Mouse (Mus musculus) forebrain, embryonic 13.5 days (tissue): ENCODE measurements at regions not wholly inside any gene's neighbourhood (a gene's known extent, or its start where the extent isn't known, plus 50 kb on each side); places are given as distances from the start of the nearest gene placed in this dataset.
"Not testable (repeated sequence)": the region's sequence is repeated elsewhere in the genome, so short reads cannot be mapped to it uniquely, and the experiment has no call there.

ENCODE experiments used
- ATAC-seq: fragments of 200-750 bp; cut with Nextera tagmentation; 2 replicates; pipeline ENCODE4 v1.8.0; 2017
- H3K27ac ChIP-seq: fragments of 300-500 bp; sonication (generic); 2 replicates; pipeline ENCODE4 v1.5.1; 2015; ENCODE audit warnings: inconsistent platforms, mild to moderate bottlenecking, moderate library complexity
- H3K27me3 ChIP-seq: fragments of 300-500 bp; sonication (generic); 2 replicates; pipeline ENCODE4 v1.6.1; 2015; ENCODE audit warnings: mild to moderate bottlenecking, inconsistent platforms
- H3K36me3 ChIP-seq: fragments of 300-500 bp; sonication (generic); 2 replicates; pipeline ENCODE4 v1.6.1; 2015; ENCODE audit warnings: mild to moderate bottlenecking, inconsistent platforms; ENCODE audit not compliant: poor library complexity, severe bottlenecking
- H3K4me1 ChIP-seq: fragments of 300-500 bp; sonication (generic); 2 replicates; pipeline ENCODE4 v1.6.1; 2015; ENCODE audit warnings: inconsistent platforms
- H3K4me2 ChIP-seq: fragments of 300-500 bp; sonication (generic); 2 replicates; pipeline ENCODE4 v1.6.1; 2015; ENCODE audit warnings: inconsistent platforms, mild to moderate bottlenecking, moderate library complexity
- H3K4me3 ChIP-seq: fragments of 300-500 bp; sonication (generic); 2 replicates; pipeline ENCODE4 v1.5.1; 2015; ENCODE audit warnings: mild to moderate bottlenecking, inconsistent platforms
- H3K9ac ChIP-seq: fragments of 300-500 bp; sonication (generic); 2 replicates; pipeline ENCODE4 v1.6.1; 2015; ENCODE audit warnings: mild to moderate bottlenecking, inconsistent platforms
- H3K9me3 ChIP-seq: fragments of 300-500 bp; sonication (generic); replicated peaks from 2 replicates; pipeline ENCODE4 v1.6.1; 2016; ENCODE audit warnings: inconsistent platforms
- WGBS: fragments of 180-500 bp; shearing (Covaris S2); methylation state at CpG from one replicate; pipeline ENCODE4 v1.1.7; 2015; 5-methylcytosine and 5-hydroxymethylcytosine counted together

DNA sequence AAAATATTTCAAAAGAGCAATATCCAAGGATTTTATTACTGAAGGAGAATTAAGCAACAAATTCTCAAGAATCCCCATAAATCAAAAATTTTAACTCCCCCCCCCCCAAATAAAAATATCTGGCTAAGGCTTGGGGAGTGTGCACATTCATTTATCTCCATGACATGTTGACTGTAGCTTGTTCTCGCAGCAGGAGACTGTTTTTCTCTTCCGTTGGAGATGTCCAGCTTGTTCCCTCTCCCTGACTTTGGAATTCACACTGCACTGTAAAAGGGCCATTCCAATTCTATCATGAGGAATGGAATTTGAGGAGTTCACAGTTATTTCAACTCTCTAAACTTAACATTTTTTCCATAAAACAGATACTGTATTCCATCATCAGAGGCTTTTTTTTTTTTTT is 204.1 kb downstream of the Fgf9 start:
- H3K4me3 ChIP-seq, H3K4me1 ChIP-seq, H3K9ac ChIP-seq, H3K36me3 ChIP-seq, H3K27ac ChIP-seq, H3K9me3 ChIP-seq, ATAC-seq, H3K27me3 ChIP-seq, H3K4me2 ChIP-seq: not testable (repeated sequence)
- 86% methylated on average over 2 of the region's 2 CpGs for WGBS

DNA sequence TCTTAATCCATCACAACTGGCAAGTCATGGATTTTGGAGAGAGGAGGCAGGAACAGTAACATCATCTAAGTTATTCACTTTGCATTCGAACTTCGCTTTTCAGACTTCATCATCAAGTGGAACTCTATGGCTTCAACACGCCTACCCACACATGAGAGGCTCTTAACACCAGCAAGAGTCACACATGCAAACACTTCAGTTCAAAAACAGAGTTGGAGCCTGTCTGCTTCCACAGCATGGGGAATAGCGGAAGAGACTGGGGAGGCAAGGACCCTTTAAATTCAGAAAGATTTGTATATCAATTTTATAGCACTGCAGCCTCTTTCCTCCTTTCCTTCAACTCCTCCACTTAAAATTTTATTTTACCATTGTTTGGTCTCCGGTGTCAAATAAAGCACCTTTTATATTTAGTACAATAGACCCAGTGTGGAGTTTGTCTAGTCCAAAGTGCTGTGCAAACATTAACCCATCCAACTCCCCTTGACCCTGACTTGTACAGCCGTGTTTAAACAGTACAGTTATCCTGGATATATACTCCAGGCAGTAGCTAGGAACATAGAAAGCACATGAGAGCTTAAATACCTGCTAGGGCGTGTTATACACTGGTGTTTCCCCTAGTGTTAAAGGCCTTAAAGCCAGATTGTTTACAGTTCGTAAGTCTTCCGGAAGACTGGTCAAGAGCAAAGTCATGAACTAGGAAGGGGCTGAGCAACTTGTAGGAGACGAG is 203.5 kb downstream of the Fgf9 start:
- no peak for ATAC-seq
- Histone ChIP-seq H3K9me3 (no peaks in the 10 kb centered on the region), H3K4me1 (no peaks in the 10 kb centered on the region), H3K27ac (no peak overlapping the region), H3K9ac (no peak overlapping the region), H3K27me3 (no peaks in the 10 kb centered on the region), H3K4me3 (no peak overlapping the region), H3K36me3 (no peaks in the 10 kb centered on the region), H3K4me2 (no peak overlapping the region)
- WGBS = 80% methylated on average over 10 of the region's 10 CpGs

DNA sequence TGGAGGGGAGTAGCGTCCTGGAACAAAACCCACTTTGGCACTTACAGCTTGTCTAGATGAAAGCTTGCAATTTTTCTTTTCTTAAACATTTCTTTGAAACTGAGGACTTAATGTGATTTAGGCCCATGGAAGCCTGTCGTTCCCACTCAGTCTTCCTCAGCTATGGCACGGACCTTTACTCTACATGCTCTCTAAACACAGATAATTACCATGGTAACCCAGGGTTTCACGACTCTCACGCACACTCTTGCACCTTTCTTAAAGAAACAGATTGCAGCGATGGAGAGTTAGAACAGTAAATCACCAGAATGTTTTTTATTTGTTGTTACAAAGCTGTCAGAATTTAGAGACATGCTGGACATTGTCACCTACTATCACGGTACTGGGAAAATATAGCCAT is 195.0 kb downstream of the Fgf9 start:
- H3K9me3 ChIP-seq = no peaks in the 10 kb centered on the region
- no peaks in the 10 kb centered on the region for H3K4me1 ChIP-seq
- ATAC-seq = no peak
- H3K4me3 ChIP-seq = no peak overlapping the region
- no peak overlapping the region for H3K9ac ChIP-seq
- no peaks in the 10 kb centered on the region for H3K27me3 ChIP-seq
- H3K36me3 ChIP-seq = no peaks in the 10 kb centered on the region
- H3K27ac ChIP-seq = no peak overlapping the region
- no peak overlapping the region for H3K4me2 ChIP-seq
- WGBS = 70% methylated on average over 7 of the region's 7 CpGs

DNA sequence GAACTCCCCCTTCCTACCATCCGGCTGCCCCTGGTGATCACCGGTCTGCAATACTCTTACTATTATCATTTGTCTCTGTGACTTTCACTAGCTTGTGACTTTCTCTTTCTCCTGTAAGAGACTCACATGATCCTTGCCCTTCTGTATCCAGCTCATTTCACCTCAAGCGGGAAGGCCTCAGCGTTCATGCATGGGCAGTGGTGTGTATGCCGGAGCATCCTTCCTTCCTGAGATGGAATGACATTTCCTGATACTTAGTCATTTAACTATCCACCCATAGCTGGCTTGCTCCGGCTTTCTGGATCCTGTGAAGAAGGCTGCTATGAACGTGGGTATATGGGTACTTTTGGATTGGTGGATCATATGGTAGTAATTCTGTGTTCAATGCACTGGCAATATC is 194.1 kb downstream of the Fgf9 start:
- no peaks in the 10 kb centered on the region for H3K4me1 ChIP-seq
- H3K9ac ChIP-seq = no peak overlapping the region
- no peak for ATAC-seq
- H3K9me3 ChIP-seq = no peaks in the 10 kb centered on the region
- H3K36me3 ChIP-seq = no peaks in the 10 kb centered on the region
- no peaks in the 10 kb centered on the region for H3K27me3 ChIP-seq
- no peak overlapping the region for H3K4me2 ChIP-seq
- 86% methylated on average over 7 of the region's 7 CpGs for WGBS
- H3K4me3 ChIP-seq = no peak overlapping the region
- H3K27ac ChIP-seq = no peak overlapping the region

DNA sequence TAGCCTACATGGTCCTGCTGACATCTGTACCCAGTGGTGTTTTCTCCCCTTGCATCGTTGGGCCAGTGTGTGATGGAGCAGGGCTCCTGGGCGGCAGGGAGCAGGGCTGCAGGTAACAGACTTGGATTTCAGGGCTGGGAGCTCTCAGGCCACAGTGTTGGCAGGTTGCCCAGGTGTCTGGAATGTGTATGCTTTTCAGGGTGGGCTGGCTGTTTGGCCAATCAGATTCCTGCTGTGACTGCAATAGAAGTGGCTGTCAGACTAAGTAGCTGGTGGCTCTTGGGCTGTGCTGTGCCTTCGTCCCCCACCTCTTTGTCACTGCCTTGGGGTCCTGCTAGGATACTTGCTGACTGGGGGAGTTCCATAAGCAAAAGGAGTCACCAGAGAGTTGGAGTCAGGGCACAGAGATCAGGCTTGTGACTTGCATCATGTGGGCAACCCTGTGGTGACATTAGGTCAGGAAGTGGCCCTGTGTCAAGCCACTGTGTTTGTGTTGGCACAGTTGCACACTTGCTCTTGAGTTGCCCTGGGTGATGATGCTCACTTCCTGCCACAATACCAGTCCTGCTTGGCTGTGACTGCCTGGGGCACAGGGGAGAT is 183.1 kb downstream of the Fgf9 start:
- H3K4me3 ChIP-seq = no peak overlapping the region
- peaks cover 7% of the 10 kb centered on the region; the same call in 1 of the 2 replicates for H3K4me1 ChIP-seq
- no peaks in the 10 kb centered on the region for H3K36me3 ChIP-seq
- H3K9ac ChIP-seq = no peak overlapping the region
- H3K4me2 ChIP-seq = no peak overlapping the region
- H3K27ac ChIP-seq = no peak overlapping the region
- no peaks in the 10 kb centered on the region for H3K27me3 ChIP-seq
- no peaks in the 10 kb centered on the region for H3K9me3 ChIP-seq
- whole genome bisulfite sequencing = 51% methylated on average over 3 of the region's 3 CpGs
- peak; percentile 6; the same call in 1 of the 2 replicates for ATAC-seq

DNA sequence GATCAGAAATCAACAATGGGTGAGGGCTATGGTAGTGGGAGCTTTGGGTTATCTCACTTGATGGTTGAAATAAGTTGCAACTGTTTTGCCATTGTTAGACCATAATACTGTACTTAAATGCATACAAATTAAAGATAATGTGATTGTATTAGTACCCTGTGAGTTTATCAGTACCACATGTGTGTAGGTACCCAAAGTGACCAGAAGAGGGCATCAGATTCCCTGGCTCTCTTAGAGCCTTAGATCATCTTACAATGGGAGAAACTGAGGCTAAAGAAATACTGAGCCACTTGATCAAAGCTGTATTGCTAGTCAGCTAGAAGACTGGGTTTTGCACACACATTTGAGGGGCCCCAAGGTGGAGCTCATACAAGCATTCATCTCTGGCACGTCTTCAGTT is 155.5 kb downstream of the Fgf9 start:
- Histone ChIP-seq H3K9ac (no peak overlapping the region), H3K4me3 (no peak overlapping the region), H3K36me3 (no peaks in the 10 kb centered on the region), H3K27ac (no peak overlapping the region), H3K9me3 (no peaks in the 10 kb centered on the region), H3K4me2 (no peak overlapping the region), H3K4me1 (no peaks in the 10 kb centered on the region), H3K27me3 (no peaks in the 10 kb centered on the region)
- WGBS = 84% methylated on average over 1 of the region's 1 CpGs
- no peak for ATAC-seq

- H3K4me1 ChIP-seq = no peaks in the 10 kb centered on the region
- 82% methylated on average over 3 of the region's 3 CpGs for WGBS
Observed at GRCm38 (mm10) chr14:58224419-58224818, 154.1 kb downstream of the Fgf9 start.

DNA sequence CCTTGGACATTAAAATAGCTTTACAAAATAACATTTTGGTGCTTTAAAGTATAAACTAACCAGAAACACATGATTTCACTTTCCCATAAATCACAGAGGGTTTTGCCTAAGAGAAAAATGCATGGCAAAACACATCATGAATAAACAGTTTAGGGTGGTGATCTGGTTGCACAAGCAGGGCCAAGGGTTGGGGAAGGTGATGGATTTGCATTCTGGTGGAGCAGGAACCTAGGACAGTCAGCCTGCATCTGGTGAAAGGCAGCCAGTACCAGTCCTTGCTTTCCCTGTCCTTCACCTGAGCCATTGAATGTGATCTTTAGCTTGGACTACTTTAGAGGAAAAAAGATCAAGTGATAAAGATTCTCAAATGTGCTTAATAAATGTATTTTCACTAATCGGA is 138.1 kb downstream of the Fgf9 start:
- no peaks in the 10 kb centered on the region for H3K4me1 ChIP-seq
- no peak for ATAC-seq
- H3K27me3 ChIP-seq = no peaks in the 10 kb centered on the region; the same call in 1 of the 2 replicates
- H3K4me3 ChIP-seq = no peak overlapping the region
- H3K36me3 ChIP-seq = no peaks in the 10 kb centered on the region
- no peak overlapping the region for H3K27ac ChIP-seq
- 96% methylated on average over 1 of the region's 1 CpGs for WGBS
- no peak overlapping the region for H3K4me2 ChIP-seq
- 0 out of 2 replicates have a peak, but pooled peaks cover 4% of the 10 kb centered on the region for H3K9me3 ChIP-seq
- H3K9ac ChIP-seq = no peak overlapping the region

More at GRCm38 (mm10) chr14:58224419-58224818, 154.1 kb downstream of the Fgf9 start:
- H3K9me3 ChIP-seq = no peaks in the 10 kb centered on the region
- no peaks in the 10 kb centered on the region for H3K27me3 ChIP-seq
- no peak for ATAC-seq
- no peak overlapping the region for H3K4me3 ChIP-seq
- H3K27ac ChIP-seq = no peak overlapping the region
- no peaks in the 10 kb centered on the region for H3K36me3 ChIP-seq
- no peak overlapping the region for H3K9ac ChIP-seq
- H3K4me2 ChIP-seq = no peak overlapping the region

GRCm38 (mm10) chr14:58202607-58203295 is 132.4 kb downstream of the Fgf9 start:
- H3K9me3 ChIP-seq = no peaks in the 10 kb centered on the region
- H3K27me3 ChIP-seq = no peaks in the 10 kb centered on the region; the same call in 1 of the 2 replicates
- no peak overlapping the region for H3K4me3 ChIP-seq
- 38% methylated on average over 6 of the region's 6 CpGs for WGBS
- H3K9ac ChIP-seq = no peak overlapping the region
- no peaks in the 10 kb centered on the region for H3K36me3 ChIP-seq
- no peak overlapping the region for H3K4me2 ChIP-seq
- H3K27ac ChIP-seq = no peak overlapping the region
- ATAC-seq = no peak
- no peaks in the 10 kb centered on the region for H3K4me1 ChIP-seq

- no peaks in the 10 kb centered on the region for H3K9me3 ChIP-seq
- H3K36me3 ChIP-seq = no peaks in the 10 kb centered on the region
- no peaks in the 10 kb centered on the region for H3K27me3 ChIP-seq
- WGBS = 90% methylated on average over 15 of the region's 15 CpGs
- no peak overlapping the region for H3K27ac ChIP-seq
- no peak overlapping the region for H3K4me2 ChIP-seq
- no peaks in the 10 kb centered on the region for H3K4me1 ChIP-seq
- H3K4me3 ChIP-seq = no peak overlapping the region
- no peak for ATAC-seq
- H3K9ac ChIP-seq = no peak overlapping the region
Observed at GRCm38 (mm10) chr14:58189948-58190347, 119.6 kb downstream of the Fgf9 start.

DNA sequence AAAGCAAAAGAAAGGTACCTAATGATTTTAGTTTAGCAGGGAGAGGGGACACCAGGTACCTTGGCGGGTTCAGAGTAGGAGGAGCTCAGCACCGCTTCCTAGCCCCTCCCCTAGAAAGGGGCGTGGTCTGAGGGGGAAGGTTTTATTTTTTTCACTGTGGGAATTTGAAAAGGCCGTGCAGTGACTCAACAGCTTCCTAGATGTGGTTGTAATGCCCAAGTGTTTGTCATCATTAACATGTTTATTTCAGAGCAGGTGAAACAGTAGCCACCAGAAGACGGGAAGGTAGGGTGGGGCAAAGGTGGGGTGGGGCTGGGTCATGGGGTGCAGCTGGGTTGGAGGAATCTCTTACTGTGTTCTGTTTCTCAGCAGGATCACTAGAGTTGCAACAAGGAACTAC is 112.5 kb downstream of the Fgf9 start:
- ATAC-seq = no peak
- Histone ChIP-seq H3K4me2 (no peak overlapping the region), H3K36me3 (no peaks in the 10 kb centered on the region), H3K27me3 (no peaks in the 10 kb centered on the region), H3K9ac (no peak overlapping the region), H3K27ac (no peak overlapping the region), H3K4me3 (no peak overlapping the region), H3K9me3 (no peaks in the 10 kb centered on the region), H3K4me1 (no peaks in the 10 kb centered on the region)
- WGBS = 71% methylated on average over 5 of the region's 5 CpGs

DNA sequence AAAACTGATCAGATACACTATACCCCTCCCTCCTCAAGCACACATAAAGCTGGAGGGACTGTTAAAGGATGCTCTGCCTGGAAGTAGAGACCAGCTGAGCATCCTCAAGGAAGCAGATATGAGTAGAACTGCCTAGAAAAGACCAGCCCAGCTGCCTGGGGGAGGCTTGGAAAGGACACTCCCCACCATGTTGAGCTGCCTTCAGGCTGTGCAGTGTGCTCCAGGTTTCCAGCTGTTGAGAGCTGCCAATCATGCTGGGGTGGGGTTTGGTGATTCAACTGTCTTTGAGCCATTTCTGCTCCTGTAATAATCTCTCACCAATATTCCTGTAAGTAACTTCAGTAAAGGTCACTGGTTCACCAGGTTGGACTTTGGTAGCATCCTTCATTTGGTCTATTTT is 110.4 kb downstream of the Fgf9 start:
- Histone ChIP-seq H3K9me3 (no peaks in the 10 kb centered on the region), H3K9ac (no peak overlapping the region), H3K4me3 (no peak overlapping the region), H3K4me2 (no peak overlapping the region), H3K36me3 (no peaks in the 10 kb centered on the region), H3K4me1 (no peaks in the 10 kb centered on the region), H3K27ac (no peak overlapping the region), H3K27me3 (no peaks in the 10 kb centered on the region)
- no peak for ATAC-seq
